Mouse (Mus musculus) myocyte (in vitro differentiated cells): ENCODE data around the gene Sumo1. TPM values are rescaled to one million over a fixed set of nuclear protein-coding genes. Genes with fewer than 3 reads are reported as not detected.

Source experiments
- H3K27me3 ChIP-seq: one replicate; pipeline ENCODE4 v1.6.1; 2011; ENCODE audit not compliant: control insufficient read depth, insufficient read depth, insufficient read length
- H3K36me3 ChIP-seq: one replicate; pipeline ENCODE4 v1.6.1; 2011; ENCODE audit not compliant: control insufficient read depth, insufficient read depth
- H3K4me2 ChIP-seq: one replicate; pipeline ENCODE4 v1.6.1; 2011; ENCODE audit warnings: low read depth, control low read depth
- H3K4me3 ChIP-seq: one replicate; pipeline ENCODE4 v1.5.1; 2011; ENCODE audit warnings: mild to moderate bottlenecking, control low read depth, moderate library complexity
- H3K79me2 ChIP-seq: one replicate; pipeline ENCODE4 v1.6.1; 2011; ENCODE audit not compliant: control insufficient read depth, insufficient read depth
- H3ac ChIP-seq: one replicate; pipeline ENCODE4 v1.6.1; 2011; ENCODE audit not compliant: control insufficient read depth, insufficient read length
- CEBPB ChIP-seq: IDR thresholded peaks from 2 replicates; pipeline ENCODE4 v1.6.1; 2011; ENCODE audit warnings: mild to moderate bottlenecking, moderate library complexity; ENCODE audit not compliant: poor library complexity, insufficient read depth, severe bottlenecking
- E2F4 ChIP-seq: IDR thresholded peaks from one replicate; pipeline ENCODE4 v1.6.1; 2011; ENCODE audit warnings: mild to moderate bottlenecking, control low read depth, moderate library complexity; ENCODE audit not compliant: insufficient read depth
- MAX ChIP-seq: IDR thresholded peaks from one replicate; pipeline ENCODE4 v1.6.1; 2011; ENCODE audit warnings: low read depth, mild to moderate bottlenecking, control low read depth
- MYOD1 ChIP-seq, 3 experiments: IDR thresholded peaks; one replicate each; pipeline ENCODE4 v1.6.1; 2011; ENCODE audit warnings: control low read depth in 2 of 3, low read depth in 2 of 3, mild to moderate bottlenecking in 2 of 3, moderate library complexity in 1 of 3; ENCODE audit not compliant: insufficient read length in 2 of 3, control insufficient read depth in 1 of 3
- MYOG ChIP-seq, 3 experiments: IDR thresholded peaks; one replicate each; pipeline ENCODE4 v1.6.1; 2011; ENCODE audit warnings: control low read depth in 2 of 3, low read depth in 2 of 3, mild to moderate bottlenecking in 2 of 3; ENCODE audit not compliant: insufficient read length in 2 of 3, control insufficient read depth in 1 of 3, insufficient read depth in 1 of 3
- POLR2A ChIP-seq: IDR thresholded peaks from one replicate; pipeline ENCODE4 v1.6.1; 2011; ENCODE audit warnings: low read depth, mild to moderate bottlenecking, control low read depth, moderate library complexity; ENCODE audit not compliant: insufficient read length
- POLR2AphosphoS2 ChIP-seq: IDR thresholded peaks from one replicate; pipeline ENCODE4 v1.6.1; 2011; ENCODE audit warnings: low read depth, control low read depth; ENCODE audit not compliant: insufficient read length
- REST ChIP-seq: IDR thresholded peaks from one replicate; pipeline ENCODE4 v1.6.1; 2011; ENCODE audit warnings: mild to moderate bottlenecking, control low read depth, moderate library complexity; ENCODE audit not compliant: insufficient read depth, insufficient read length
- SRF ChIP-seq: IDR thresholded peaks from one replicate; pipeline ENCODE4 v1.6.1; 2011; ENCODE audit warnings: low read depth; ENCODE audit not compliant: control insufficient read depth, insufficient read length
- TCF12 ChIP-seq: IDR thresholded peaks from one replicate; pipeline ENCODE4 v1.6.1; 2011; ENCODE audit warnings: mild to moderate bottlenecking, control low read depth; ENCODE audit not compliant: poor library complexity, insufficient read depth, severe bottlenecking
- TCF3 ChIP-seq: IDR thresholded peaks from one replicate; pipeline ENCODE4 v1.6.1; 2011; ENCODE audit warnings: low read depth, control low read depth; ENCODE audit not compliant: insufficient read length
- USF1 ChIP-seq: IDR thresholded peaks from one replicate; pipeline ENCODE4 v1.6.1; 2011; ENCODE audit warnings: low read depth, mild to moderate bottlenecking, control low read depth, moderate library complexity
- polyA plus RNA-seq: library from polyadenylated mRNA; unstranded; fragments of >200 nt; fragmentation: generic; extraction: Trizol; gene quantifications from one replicate; pipeline ENCODE4 v1.2.1, GENCODE M21; 2012; ENCODE audit warnings: missing spikeins

The Sumo1 gene
- polyA plus RNA-seq, 1 experiment = 82.8 TPM

DNA sequence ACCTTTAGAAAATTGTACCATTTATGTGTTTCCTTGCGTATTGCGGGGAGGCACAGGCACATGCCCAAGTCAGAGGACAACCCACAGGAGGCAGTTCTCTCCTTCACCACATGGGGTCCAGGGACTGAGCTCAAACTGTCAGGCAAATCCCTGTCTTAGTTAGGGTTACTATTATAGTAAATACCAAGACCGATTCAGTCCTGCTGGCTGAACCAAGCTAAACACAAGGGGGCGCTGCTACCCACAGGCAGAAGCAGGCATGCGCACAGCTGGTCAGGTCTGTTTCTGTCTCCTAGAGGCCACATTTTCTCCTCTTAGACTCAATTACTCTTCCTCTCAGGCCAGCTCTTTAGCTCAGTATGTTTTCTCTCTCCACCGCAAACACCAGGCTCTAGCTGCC, 56.8 kb downstream of the Sumo1 start:
- TF ChIP-seq TCF12 (no peak), MYOD1 (IDR thresholded peaks at IDR 0.05; ENCODE audit: control insufficient read depth in 1 of 3, insufficient read length in 2 of 3, low read depth in 2 of 3) (peak in 1 of 3 experiments; percentile 23), POLR2AphosphoS2 (no peak)
- H3K27me3 ChIP-seq = no peaks in the 10 kb centered on the region
- H3K4me2 ChIP-seq = no peak overlapping the region
- no peak overlapping the region for H3K4me3 ChIP-seq
- H3K36me3 ChIP-seq = no peaks in the 10 kb centered on the region
- no peaks in the 10 kb centered on the region for H3K79me2 ChIP-seq
- no peak overlapping the region for H3ac ChIP-seq

DNA sequence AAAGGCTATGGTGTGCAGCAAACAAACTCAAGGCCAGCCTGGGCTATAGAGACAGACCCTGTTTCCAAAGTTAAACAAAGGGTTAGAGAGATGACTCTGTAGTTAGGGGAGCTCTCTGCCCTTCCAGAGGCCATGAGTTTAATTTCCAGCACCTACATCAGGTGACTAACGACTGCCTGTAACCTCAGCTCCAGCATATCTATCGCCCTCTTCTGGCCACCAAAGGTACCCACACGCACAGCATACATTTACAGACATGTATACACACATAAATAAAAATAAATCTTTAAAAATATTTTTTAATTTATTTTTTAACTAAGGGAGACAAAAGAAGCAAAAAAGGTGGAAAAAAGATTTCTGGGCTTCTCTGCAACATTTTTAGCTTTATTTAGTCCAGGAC, 59.7 kb downstream of the Sumo1 start:
- no peak overlapping the region for H3ac ChIP-seq
- H3K4me3 ChIP-seq = no peak overlapping the region
- no peak overlapping the region for H3K4me2 ChIP-seq
- no peaks in the 10 kb centered on the region for H3K79me2 ChIP-seq
- no peaks in the 10 kb centered on the region for H3K36me3 ChIP-seq
- no peak for TF ChIP-seq POLR2A
- no peaks in the 10 kb centered on the region for H3K27me3 ChIP-seq

DNA sequence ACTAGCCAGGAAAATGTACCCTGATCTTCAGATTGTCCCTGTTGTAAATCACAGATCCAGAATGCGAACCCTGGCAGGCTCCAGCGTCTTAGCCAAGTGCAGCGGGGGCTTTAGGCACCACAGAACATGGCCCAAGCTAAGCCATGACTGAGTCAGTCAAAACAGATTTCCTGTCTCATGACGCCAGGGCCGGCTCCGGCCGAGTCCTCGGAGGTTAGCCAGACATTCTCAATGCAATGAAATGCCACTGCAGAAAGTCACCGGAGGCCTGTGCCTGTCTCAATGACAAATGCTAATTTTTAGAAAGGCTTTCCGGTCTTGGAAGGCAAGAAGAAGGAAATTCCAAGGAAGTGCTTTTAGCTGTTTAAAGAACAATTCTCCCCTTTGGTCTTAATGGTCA, 60.7 kb downstream of the Sumo1 start:
- Histone ChIP-seq H3K79me2 (no peaks in the 10 kb centered on the region), H3K36me3 (no peaks in the 10 kb centered on the region), H3ac (no peak overlapping the region), H3K27me3 (no peaks in the 10 kb centered on the region), H3K4me2 (no peak overlapping the region), H3K4me3 (no peak overlapping the region)
- TF ChIP-seq SRF = no peak
- TF ChIP-seq E2F4 = no peak
- no peak for TF ChIP-seq POLR2A
- no peak for TF ChIP-seq MYOG (IDR thresholded peaks at IDR 0.05; ENCODE audit: control insufficient read depth in 1 of 3, insufficient read depth in 1 of 3, insufficient read length in 2 of 3, low read depth in 2 of 3)
- TF ChIP-seq TCF12 = no peak
- no peak for TF ChIP-seq MYOD1 (IDR thresholded peaks at IDR 0.05; ENCODE audit: control insufficient read depth in 1 of 3, insufficient read length in 2 of 3, low read depth in 2 of 3)
- no peak for TF ChIP-seq POLR2AphosphoS2

DNA sequence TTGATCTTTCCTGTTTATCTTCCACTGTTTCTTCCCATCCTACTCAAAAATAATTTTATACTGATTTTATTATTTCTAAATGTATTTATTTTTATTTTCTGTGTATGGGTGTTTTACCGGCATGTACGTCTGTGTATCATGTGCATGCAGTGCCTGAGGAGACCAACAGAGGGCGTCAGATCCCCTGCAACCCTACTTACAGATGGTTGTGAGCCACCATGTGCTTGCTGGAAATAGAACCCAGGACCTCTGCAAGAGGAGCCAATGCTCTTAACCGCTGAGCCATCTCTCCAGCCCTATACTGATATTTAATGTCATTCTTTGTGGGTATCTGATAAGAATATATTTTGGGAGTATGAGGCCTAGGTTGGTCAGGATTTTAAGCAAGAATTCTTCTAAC, 61.2 kb downstream of the Sumo1 start:
- H3K4me2 ChIP-seq = no peak overlapping the region
- H3K36me3 ChIP-seq = no peaks in the 10 kb centered on the region
- no peak for TF ChIP-seq REST
- no peak for TF ChIP-seq POLR2AphosphoS2
- no peak for TF ChIP-seq CEBPB
- TF ChIP-seq TCF3 = no peak
- no peak for TF ChIP-seq MAX
- no peak for TF ChIP-seq SRF
- no peak for TF ChIP-seq TCF12
- no peak for TF ChIP-seq E2F4
- no peak for TF ChIP-seq USF1
- no peak for TF ChIP-seq MYOD1 (IDR thresholded peaks at IDR 0.05; ENCODE audit: control insufficient read depth in 1 of 3, insufficient read length in 2 of 3, low read depth in 2 of 3)
- no peak for TF ChIP-seq POLR2A
- no peak for TF ChIP-seq MYOG (IDR thresholded peaks at IDR 0.05; ENCODE audit: control insufficient read depth in 1 of 3, insufficient read depth in 1 of 3, insufficient read length in 2 of 3, low read depth in 2 of 3)
- no peak overlapping the region for H3ac ChIP-seq
- H3K79me2 ChIP-seq = no peaks in the 10 kb centered on the region
- no peak overlapping the region for H3K4me3 ChIP-seq
- no peaks in the 10 kb centered on the region for H3K27me3 ChIP-seq

DNA sequence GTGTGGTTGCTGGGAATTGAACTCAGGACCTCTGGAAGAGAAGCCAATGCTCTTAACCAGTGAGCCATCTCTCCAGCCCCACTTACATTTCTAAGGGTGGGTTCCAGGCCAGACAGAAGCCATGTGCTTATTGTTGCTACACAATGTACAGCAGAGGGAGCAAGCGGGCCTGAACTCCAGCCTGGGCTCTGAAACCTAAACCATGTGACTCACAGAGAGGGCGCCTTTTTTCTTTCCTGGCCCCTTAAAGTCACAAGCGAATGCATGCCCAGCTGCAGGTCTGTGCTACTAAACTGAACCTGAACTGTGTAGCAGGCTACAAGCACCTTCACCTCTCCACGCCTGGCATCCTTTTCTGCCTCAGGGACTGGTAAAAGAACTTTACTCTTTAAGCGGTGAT, 61.7 kb downstream of the Sumo1 start:
- no peak overlapping the region for H3ac ChIP-seq
- no peaks in the 10 kb centered on the region for H3K27me3 ChIP-seq
- no peaks in the 10 kb centered on the region for H3K79me2 ChIP-seq
- no peak overlapping the region for H3K4me2 ChIP-seq
- no peak overlapping the region for H3K4me3 ChIP-seq
- no peak for TF ChIP-seq E2F4
- no peak for TF ChIP-seq POLR2AphosphoS2
- TF ChIP-seq TCF3 = no peak
- no peak for TF ChIP-seq USF1
- TF ChIP-seq MYOG (IDR thresholded peaks at IDR 0.05; ENCODE audit: control insufficient read depth in 1 of 3, insufficient read depth in 1 of 3, insufficient read length in 2 of 3, low read depth in 2 of 3) = no peak
- TF ChIP-seq MAX = no peak
- no peak for TF ChIP-seq POLR2A
- TF ChIP-seq MYOD1 (IDR thresholded peaks at IDR 0.05; ENCODE audit: control insufficient read depth in 1 of 3, insufficient read length in 2 of 3, low read depth in 2 of 3) = no peak
- TF ChIP-seq REST = no peak
- no peak for TF ChIP-seq SRF
- no peak for TF ChIP-seq CEBPB
- TF ChIP-seq TCF12 = no peak
- H3K36me3 ChIP-seq = no peaks in the 10 kb centered on the region
